Mouse (Mus musculus) embryonic fibroblast, embryonic 13.5 days (primary cell): Measurements from ENCODE around the gene Tmem86a.

Experiments used
- CTCF ChIP-seq: IDR thresholded peaks from 2 replicates; pipeline ENCODE4 v1.5.1; 2011; ENCODE audit warnings: mild to moderate bottlenecking, control low read depth, low read length, moderate library complexity, borderline replicate concordance; ENCODE audit not compliant: insufficient read depth
- POLR2A ChIP-seq: IDR thresholded peaks from 2 replicates; pipeline ENCODE4 v1.6.1; 2011; ENCODE audit warnings: low read depth, mild to moderate bottlenecking, control low read depth, low read length, moderate library complexity

GRCm38 (mm10) chr7:47034785-47035384 lies 15.5 kb upstream of the Tmem86a start:
- TF ChIP-seq POLR2A (no peak), CTCF (no peak)
